Mouse (Mus musculus): ENCODE data around the gene Csf2rb2.
"Not testable (repeated sequence)": the region's sequence is repeated elsewhere in the genome, so short reads cannot be mapped to it uniquely, and the experiment has no call there.

The Csf2rb2 gene

GRCm38 (mm10) chr15:78313659-78314058 lies 8.1 kb upstream of the Csf2rb2 start:
- DNase-seq = not testable (repeated sequence)

- peak; percentile 37 for DNase-seq
Observed at GRCm38 (mm10) chr15:78312421-78313233, 7.1 kb upstream of the Csf2rb2 start.

GRCm38 (mm10) chr15:78310971-78311370 lies 5.5 kb upstream of the Csf2rb2 start:
- no peak for DNase-seq

GRCm38 (mm10) chr15:78309865-78310264 lies 4.3 kb upstream of the Csf2rb2 start:
- DNase-seq = no peak

GRCm38 (mm10) chr15:78303665-78304233 lies 1.8 kb downstream of the Csf2rb2 start:
- no peak for DNase-seq

- DNase-seq = no peak
Observed at GRCm38 (mm10) chr15:78302718-78303117, 2.8 kb downstream of the Csf2rb2 start.

GRCm38 (mm10) chr15:78300773-78301172 lies 4.7 kb downstream of the Csf2rb2 start:
- no peak for DNase-seq

GRCm38 (mm10) chr15:78299641-78300040 lies 5.9 kb downstream of the Csf2rb2 start:
- DNase-seq = no peak

- DNase-seq = no peak
Observed at GRCm38 (mm10) chr15:78298558-78298957, 7.0 kb downstream of the Csf2rb2 start.

GRCm38 (mm10) chr15:78293716-78294115 lies 11.8 kb downstream of the Csf2rb2 start:
- DNase-seq = no peak

- DNase-seq = not testable (repeated sequence)
Observed at GRCm38 (mm10) chr15:78293228-78293627, 12.3 kb downstream of the Csf2rb2 start.

GRCm38 (mm10) chr15:78289775-78290174 lies 15.7 kb downstream of the Csf2rb2 start:
- DNase-seq = not testable (repeated sequence)

- DNase-seq = no peak
Observed at GRCm38 (mm10) chr15:78287941-78288340, 17.6 kb downstream of the Csf2rb2 start.

- no peak for DNase-seq
Observed at GRCm38 (mm10) chr15:78278308-78278707, 27.2 kb downstream of the Csf2rb2 start.

GRCm38 (mm10) chr15:78271208-78271607 lies 34.3 kb downstream of the Csf2rb2 start:
- peak; percentile 29 for DNase-seq

- peak; percentile 84 for DNase-seq
Observed at GRCm38 (mm10) chr15:78267865-78268264, 37.7 kb downstream of the Csf2rb2 start.

- DNase-seq = no peak
Observed at GRCm38 (mm10) chr15:78267441-78267840, 38.1 kb downstream of the Csf2rb2 start.

- DNase-seq = no peak
Observed at GRCm38 (mm10) chr15:78263286-78263685, 42.2 kb downstream of the Csf2rb2 start.

- DNase-seq = peak; percentile 82
Observed at GRCm38 (mm10) chr15:78260668-78261333, 44.7 kb downstream of the Csf2rb2 start.

GRCm38 (mm10) chr15:78258246-78258865 lies 47.2 kb downstream of the Csf2rb2 start:
- peak; percentile 45 for DNase-seq

- peak; percentile 67 for DNase-seq
Observed at GRCm38 (mm10) chr15:78257326-78258050, 48.0 kb downstream of the Csf2rb2 start.

- DNase-seq = not testable (repeated sequence)
Observed at GRCm38 (mm10) chr15:78256602-78257259, 48.8 kb downstream of the Csf2rb2 start.
